Mouse (Mus musculus): Measurements from ENCODE around the gene Foxred1. TPM values are rescaled to one million over a fixed set of nuclear protein-coding genes. Genes with fewer than 3 reads are reported as not detected.

Gene Foxred1
- total RNA-seq, 2 experiments from 2014 or later: 50.7 to 54.4 TPM

- DNase-seq: no peak
These were observed 54.7 kb downstream of the Foxred1 start for GRCm38 (mm10) chr9:35156002-35156710.

Other genes with a start within 250 kb of the Foxred1 start
- 10 to 100 TPM; 28.6 to 48.4 TPM for gene St3gal4, start 91.8 kb downstream of the Foxred1 start, total RNA-seq (2021)
- gene Dcps, start 35.0 kb downstream of the Foxred1 start, total RNA-seq (2021): 10 to 100 TPM; 20.0 to 29.3 TPM
- 100 to 1,000 TPM; 166 to 172 TPM for gene Srpr, start 10.9 kb downstream of the Foxred1 start, total RNA-seq (2021)
- gene Tirap, start 10.8 kb downstream of the Foxred1 start, total RNA-seq (2021): 1 to 10 TPM; 5.6 to 6.5 TPM
- 10 to 100 TPM; 11.4 to 14.0 TPM for gene Fam118b, start 56.8 kb upstream of the Foxred1 start, total RNA-seq (2021)
- gene Rpusd4, start 56.8 kb upstream of the Foxred1 start, total RNA-seq (2021): 10 to 100 TPM; 17.7 to 19.0 TPM
- 10 to 100 TPM; 14.2 to 17.9 TPM for gene Cdon, start 210.1 kb upstream of the Foxred1 start, total RNA-seq (2021)